Mouse (Mus musculus) C2C12 (cell line): ENCODE results near the gene Sap30bp.

Experiments used
- CEBPB ChIP-seq: IDR thresholded peaks from one replicate; pipeline ENCODE4 v1.6.1; 2011; ENCODE audit warnings: low read depth, mild to moderate bottlenecking, control low read depth, moderate library complexity
- CTCF ChIP-seq: IDR thresholded peaks from one replicate; pipeline ENCODE4 v1.5.1; 2011; ENCODE audit not compliant: control insufficient read depth, insufficient read depth, insufficient read length
- MAX ChIP-seq: IDR thresholded peaks from one replicate; pipeline ENCODE4 v1.6.1; 2011; ENCODE audit warnings: mild to moderate bottlenecking, control low read depth
- USF1 ChIP-seq: IDR thresholded peaks from one replicate; pipeline ENCODE4 v1.6.1; 2011; ENCODE audit warnings: low read depth, mild to moderate bottlenecking, control low read depth, moderate library complexity

GRCm38 (mm10) chr11:115995256-115995655 lies 62.2 kb downstream of the Sap30bp start:
- no peak for TF ChIP-seq CTCF
- TF ChIP-seq MAX = no peak
- TF ChIP-seq CEBPB = no peak
- no peak for TF ChIP-seq USF1
